Mouse (Mus musculus) 3134 (cell line): ENCODE measurements around the gene Glcci1.

ENCODE experiments used
- DNase-seq: peaks from one replicate; pipeline ENCODE4 v3.0.0-alpha.2; 2011; ENCODE audit warnings: low spot score; ENCODE audit not compliant: insufficient read length; ENCODE audit errors: extremely low read depth

The Glcci1 gene

DNA sequence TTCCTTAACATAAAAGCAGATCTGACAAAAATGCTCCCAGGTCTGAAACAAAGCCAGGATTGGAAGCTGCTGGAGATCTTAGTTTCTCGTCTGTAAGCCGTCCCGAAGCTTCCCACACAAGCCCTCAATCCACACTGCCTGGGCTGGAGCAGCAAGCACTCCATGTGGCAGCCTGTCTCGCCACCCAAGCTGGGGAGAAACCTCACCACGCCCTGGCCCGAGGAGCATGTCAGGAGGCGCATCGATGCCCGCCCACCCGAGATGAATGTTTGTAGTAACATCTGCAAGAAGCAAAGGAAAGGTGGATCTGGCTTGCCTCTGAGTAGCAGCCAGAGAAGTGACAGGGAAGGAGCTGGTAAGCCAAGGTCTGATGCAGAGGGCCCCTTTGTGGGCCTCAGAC, 135.3 kb downstream of the Glcci1 start:
- DNase-seq = peak; percentile 21

DNA sequence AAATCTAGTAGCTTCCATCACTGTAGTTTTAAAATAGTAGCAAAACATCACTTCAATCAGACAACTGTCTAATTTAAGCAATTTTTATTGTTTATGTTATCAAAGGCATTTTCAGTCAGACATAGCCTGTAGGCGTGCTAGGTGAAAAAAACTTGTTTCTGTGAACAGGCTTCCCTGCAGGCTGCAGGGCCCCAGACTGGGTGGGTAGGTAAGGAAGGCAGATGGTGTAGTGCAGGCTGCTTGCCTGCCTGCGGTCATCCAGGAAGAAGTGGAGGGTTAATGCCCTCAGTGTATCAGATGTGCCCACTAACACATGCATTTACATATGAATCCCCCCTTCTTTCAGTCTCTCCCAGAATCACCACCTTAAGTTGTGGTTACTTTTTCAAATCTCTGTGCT, 136.3 kb downstream of the Glcci1 start:
- no peak for DNase-seq
